Mouse (Mus musculus): ENCODE measurements at regions not wholly inside any gene's neighbourhood (a gene's known extent, or its start where the extent isn't known, plus 50 kb on each side); places are given as distances from the start of the nearest gene placed in this dataset.
A peak's percentile ranks its signal among the peaks of the same experiment; 100 is the strongest.
"Not testable (repeated sequence)": the region's sequence is repeated elsewhere in the genome, so short reads cannot be mapped to it uniquely, and the experiment has no call there.

DNA sequence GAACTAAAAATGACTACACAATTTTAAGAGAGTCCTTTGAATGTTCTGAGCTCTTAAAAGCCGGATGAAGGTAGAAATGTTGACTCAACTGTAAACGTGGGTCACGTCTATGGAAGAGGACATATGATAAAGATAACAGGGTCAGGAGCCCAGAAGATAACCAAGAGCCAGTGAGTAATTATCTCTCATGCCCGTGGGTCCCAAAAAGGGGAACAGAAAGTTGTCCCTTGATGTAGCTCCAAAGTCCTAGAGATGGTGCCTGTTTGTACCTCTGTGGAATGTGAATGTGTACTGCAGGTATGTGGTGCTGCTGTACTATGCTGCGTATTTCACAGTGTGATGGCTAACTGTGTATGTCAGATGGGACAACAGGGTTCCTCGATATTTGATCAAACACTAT, 479.1 kb downstream of the Gja1 start:
- peak; percentile 57 for ATAC-seq (replicated peaks; ENCODE audit: low read depth, poor library complexity, severe bottlenecking)

DNA sequence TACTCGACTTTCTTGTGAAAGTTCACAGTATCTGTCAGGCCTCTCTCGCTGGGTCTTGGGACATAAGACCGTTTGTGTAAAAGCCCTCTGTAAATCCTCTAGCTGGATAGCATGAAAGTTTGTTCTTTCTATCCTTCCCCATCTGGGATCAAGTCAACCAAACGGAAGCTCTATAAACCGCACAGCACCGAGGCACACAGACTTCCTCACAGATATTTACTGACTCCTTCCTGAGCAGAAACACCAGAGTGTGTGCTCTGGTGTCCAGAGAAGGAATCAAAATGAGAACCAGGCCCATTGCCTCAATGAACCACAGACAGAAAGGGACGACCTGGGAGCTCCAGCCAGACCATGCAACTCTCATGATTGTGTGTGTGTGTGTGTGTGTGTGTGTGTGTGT, 502.6 kb downstream of the Gja1 start:
- peak; percentile 96 for ATAC-seq (replicated peaks; ENCODE audit: low read depth, poor library complexity, severe bottlenecking)

DNA sequence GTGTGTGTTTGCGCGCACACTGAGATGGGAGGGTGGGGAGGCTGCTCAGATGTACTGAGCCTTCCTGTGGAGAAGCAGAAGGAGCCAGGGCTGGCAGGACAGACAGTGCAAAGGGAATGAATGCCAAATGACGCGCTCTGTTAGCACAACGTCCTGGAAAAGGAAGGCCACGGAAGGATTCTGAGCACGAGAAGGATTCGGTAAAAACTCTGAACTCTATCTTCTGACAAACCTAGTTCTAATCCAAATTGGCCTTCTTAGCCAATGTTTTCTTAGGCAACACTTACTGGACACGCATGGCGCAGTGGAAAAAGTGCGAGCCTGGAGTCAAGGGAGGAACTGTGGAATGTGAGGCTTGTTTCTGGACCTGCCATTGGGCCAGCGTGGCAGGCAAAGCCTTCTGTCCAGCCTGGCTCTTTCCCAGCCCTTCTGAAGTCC, 503.0 kb downstream of the Gja1 start:
- ATAC-seq (replicated peaks; ENCODE audit: low read depth, poor library complexity, severe bottlenecking): peak; percentile 39; the same call in 1 of the 2 replicates

DNA sequence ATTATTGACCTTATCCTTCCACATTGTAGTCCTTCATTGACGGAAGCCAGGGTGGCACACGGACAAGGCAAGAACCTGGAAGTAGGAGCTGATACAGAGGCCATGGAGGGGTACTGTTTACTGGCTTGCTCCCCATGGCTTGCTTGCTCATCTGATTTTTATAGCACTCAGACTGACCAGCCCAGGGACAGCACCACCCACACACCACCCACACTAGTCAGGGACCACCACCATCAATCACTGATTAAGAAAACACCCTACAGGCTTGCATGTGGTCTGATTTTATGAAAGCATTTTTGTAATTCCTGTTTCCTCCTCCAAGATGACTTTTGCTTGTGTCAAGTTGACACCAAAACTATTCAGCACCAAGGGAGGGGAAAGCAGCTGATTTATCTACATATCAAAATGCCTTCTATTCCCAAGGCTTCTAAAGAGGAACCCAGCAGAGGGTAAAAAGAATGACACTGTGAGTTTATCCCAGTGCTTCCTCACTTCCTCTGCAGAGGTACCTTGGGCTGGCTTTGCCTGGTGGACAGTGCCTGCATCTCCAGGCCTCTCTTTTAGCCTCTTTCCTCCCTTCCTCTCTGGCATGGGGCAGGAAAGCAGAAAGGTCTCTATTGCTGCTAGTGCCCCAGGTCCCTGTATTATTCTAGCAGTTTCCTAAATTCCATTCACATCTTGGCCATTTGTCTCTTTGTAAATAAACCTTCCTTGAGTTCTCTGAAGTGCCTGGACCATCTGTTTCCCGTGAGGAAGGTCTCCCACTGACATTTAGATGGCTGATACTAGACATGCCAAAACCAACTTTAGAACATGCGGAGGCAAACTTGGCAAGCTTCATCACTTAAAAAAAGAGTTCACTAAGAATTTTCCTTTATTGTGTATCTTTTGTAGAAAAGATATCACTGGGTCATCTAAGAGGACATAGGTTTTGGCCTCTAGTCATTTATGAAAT, 507.6 kb downstream of the Gja1 start:
- ATAC-seq (replicated peaks; ENCODE audit: low read depth, poor library complexity, severe bottlenecking): no peak; the same call in 1 of the 2 replicates

DNA sequence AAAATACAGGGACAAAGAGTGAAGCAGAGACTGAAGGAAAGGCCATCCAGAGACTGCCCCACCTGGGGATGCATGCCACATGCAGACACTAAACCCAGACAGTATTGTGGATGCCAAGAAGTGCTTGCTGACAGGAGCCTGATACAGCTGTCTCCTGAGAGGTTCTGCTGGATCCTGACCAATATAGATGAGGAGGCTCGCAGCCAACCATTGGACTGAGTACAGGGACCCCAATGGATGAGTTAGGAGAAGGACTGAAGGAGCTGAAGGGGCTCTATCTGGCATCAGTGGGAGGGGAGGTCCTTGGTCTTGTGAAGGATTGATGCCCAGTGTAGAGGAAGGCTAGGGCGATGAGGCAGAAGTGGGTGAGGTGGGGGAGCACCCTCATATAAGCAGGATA, 514.4 kb downstream of the Gja1 start:
- not testable (repeated sequence) for ATAC-seq (replicated peaks; ENCODE audit: low read depth, poor library complexity, severe bottlenecking)

DNA sequence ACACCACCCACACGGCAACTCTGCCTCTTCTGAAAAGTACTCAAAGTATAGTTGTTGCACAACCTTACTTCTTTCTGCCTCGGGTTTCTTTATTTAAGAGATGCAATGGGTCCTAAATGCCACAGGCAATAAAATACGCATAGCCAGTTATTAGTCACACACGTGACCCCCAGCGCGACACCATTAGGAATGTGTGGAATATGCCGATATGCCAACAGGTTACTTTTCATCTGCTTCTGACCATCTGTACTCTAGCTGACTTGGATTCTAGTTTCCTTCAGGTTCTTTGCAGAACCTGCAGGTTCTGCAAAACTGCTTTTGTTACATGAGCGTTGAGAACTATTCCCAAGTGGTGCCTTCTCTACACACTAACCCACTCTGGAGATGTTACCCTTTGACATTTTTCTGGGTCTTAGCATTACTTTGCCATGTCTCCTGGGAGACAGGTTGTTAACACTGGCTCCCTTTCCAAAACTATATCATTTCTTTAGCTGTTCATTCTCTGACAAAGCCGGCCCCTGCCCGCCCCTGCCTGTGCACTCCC, 515.6 kb downstream of the Gja1 start:
- no peak for ATAC-seq (replicated peaks; ENCODE audit: low read depth, poor library complexity, severe bottlenecking)

DNA sequence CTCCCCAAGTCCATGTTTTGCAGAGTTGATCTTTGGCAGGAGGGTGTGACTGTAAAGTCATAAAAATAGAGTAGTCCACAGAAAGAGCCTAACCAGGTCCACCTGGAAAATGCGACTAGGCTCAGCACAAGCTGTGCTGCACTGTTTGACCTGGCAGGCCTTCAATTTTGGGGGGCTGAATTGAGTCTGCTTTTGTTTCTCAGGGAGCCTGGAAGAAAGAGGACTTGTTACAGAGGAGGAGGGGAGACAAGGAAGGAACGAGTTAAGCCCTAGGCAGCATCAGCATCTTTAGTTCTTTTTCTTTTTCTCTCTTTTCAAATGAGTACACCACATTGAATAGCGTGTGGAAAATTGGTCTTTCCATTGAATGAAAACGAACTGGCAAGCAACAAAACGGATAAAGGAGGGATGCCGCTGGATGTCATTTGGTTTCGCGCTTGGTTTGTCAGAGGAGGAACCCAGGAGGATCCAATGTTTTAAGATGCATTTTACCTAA, 516.1 kb downstream of the Gja1 start:
- no peak for ATAC-seq (replicated peaks; ENCODE audit: low read depth, poor library complexity, severe bottlenecking)

DNA sequence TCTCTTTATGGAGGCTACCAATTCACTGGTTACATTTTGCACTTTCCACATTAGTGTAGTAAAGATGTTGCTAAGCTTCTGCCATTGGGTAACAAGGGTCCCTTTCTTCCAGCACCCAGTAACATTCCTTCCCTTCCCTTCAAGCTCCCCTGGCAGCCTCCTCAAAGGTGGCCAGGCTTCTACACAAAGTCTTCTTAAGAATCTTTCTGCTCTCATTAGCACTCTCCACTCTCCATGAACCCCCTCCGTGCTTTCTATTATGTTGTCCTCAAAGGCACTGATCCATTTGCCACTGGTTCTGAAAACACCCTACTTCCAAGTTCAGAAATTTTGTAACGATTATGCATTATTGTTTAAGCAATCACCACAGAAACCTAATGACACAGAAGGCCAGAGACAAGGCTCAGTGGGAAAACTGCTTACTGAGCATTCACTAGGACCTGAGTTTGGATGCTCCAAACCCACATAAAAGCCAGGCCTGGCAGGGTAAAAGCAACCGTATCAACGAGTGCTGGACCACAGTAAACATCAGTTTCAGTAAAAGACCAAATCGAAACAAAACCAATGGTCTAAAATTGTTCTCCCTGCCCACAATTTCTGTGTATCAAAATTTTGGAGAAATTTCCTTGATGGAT, 522.6 kb downstream of the Gja1 start:
- ATAC-seq (replicated peaks; ENCODE audit: low read depth, poor library complexity, severe bottlenecking): no peak

DNA sequence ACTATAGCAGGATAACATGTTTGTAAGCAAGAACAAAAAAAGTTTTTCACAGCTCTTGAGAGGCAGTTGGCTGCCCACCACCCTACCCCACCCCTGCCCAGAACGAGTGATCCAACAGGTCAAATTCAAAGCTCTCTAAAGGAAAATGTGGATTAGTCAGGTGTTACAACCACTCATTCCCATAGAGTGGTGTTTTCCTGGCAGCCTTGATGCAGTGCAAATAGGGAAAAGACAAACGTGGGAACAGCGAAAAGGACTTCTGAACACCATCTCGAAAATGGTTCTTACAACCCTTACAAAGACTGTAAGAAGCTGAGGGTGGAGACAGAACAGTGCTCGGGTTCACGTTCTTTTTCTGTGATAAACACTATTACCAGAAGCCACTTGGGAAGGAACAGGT, 523.8 kb downstream of the Gja1 start:
- no peak for ATAC-seq (replicated peaks; ENCODE audit: low read depth, poor library complexity, severe bottlenecking)

DNA sequence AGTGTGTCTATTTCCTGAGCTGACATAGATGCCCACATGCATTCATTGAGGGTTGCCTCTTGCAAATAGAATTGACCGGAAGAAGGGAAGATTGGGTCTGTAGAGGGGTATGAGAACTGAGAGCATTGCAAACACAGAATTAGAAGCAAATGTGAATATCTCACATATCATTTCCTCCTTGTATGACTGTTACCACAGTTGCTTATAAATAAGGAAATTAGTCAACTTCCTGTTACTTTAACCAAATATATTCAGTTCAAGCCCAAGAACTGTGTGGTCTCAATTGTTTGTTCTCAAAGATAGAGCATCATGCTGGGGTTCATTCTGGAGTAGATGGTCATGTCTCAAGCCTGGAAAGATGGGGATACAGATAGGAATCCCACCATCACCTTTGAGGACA, 535.6 kb downstream of the Gja1 start:
- peak; percentile 94 for ATAC-seq (replicated peaks; ENCODE audit: low read depth, poor library complexity, severe bottlenecking)

DNA sequence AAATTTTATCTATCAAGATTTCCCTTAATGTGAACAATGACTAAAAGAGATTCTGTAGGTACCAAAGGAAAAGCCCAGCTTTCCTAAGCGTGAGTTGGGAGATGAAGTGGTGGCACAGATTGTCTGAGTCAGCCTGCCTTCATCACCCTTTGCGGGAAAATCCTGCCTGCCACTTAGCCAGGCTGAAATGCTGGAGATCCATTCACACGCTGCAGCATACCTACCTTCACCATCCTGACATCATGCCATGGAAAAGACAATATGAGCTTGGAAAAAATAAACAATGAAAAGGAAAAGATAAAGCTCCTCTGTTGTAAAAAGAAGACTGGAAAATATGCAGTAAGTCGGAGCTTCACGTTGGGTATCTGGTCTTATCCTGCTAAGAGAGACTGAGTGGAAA, 537.0 kb downstream of the Gja1 start:
- no peak for ATAC-seq (replicated peaks; ENCODE audit: low read depth, poor library complexity, severe bottlenecking)

DNA sequence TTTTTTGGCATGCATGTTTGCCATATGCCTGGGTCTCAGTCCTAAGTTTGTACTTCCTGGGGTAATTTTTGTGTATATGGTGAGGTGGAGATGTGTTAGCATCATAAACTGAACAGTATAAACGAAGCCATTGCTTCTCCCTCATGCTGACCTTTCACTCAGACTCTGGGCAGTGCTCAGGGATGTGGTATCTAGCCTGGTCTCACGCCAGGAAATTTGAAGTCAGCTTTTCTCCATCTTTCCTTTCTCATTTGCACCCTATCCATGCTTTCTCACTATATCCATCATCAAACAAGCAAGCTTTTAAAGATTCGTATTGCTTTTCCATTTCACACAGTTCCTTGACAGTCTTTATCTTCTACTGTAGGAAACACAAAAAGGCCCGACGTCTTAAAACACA, 541.3 kb downstream of the Gja1 start:
- ATAC-seq (replicated peaks; ENCODE audit: low read depth, poor library complexity, severe bottlenecking): no peak

DNA sequence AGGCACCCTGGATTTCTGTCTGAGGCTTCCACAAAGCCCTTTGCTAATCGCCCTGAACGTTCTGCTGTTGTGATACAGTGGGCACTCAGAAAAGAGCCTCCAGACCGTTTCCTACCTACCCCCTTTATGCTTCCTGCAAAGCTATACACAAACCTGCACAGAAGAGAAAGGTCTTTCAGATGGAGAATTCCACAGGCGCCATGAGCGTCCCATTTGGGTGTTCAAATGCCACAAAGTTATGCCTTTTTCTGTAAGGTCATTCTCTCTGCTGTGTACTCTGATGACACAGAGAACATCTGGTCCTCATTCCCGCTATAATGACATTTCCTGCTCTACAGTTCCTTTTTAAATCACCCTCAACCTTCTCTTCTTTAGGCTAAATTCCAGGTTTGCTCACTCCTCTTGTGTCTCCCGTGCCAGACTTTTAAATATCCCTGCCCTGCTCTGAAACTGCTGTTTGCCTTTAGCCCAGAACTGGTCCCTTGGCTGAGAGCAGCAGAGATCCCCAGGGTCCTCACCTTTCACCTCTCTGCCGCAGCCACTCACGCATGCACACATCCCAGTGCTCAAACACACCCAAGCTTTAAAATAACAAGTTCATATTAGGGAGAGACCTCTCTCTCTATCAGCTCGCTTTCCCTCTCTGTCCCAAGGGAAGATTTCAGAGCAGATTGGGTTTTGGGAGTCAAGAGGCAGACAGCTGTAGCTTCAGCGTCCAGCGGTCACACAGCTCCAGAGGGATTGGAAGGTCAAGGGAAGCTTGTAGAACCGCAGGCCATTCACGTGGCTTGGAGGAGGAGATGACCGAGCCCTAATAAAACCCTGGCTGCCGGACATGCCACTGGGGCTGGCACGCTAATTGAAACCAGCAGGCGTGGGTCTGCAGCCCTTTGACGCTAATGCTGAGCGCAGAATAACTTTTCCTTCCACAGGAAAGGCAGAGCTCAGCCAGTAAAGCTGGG, 543.9 kb downstream of the Gja1 start:
- ATAC-seq (replicated peaks; ENCODE audit: low read depth, poor library complexity, severe bottlenecking): no peak

DNA sequence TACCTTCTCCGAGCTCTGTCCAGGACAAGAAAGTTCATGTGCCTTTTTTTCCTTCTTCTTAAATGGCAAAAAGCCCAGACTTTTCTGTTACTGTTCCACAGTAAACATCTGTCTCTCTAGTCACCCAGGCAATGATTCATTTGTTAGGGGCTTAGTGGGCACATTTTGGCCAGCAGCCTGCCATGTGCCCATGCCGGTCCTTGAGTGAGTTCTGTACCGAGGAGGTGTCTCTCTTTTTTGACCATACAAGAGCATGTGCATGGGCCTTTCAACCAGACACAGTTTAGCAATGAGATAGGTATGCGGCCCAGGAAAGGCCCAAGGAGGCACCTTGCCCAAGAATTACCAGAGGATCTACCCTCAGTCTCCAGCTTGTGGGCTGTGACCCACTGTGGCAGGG, 551.0 kb upstream of the Hsf2 start:
- ATAC-seq (replicated peaks; ENCODE audit: low read depth, poor library complexity, severe bottlenecking): no peak

DNA sequence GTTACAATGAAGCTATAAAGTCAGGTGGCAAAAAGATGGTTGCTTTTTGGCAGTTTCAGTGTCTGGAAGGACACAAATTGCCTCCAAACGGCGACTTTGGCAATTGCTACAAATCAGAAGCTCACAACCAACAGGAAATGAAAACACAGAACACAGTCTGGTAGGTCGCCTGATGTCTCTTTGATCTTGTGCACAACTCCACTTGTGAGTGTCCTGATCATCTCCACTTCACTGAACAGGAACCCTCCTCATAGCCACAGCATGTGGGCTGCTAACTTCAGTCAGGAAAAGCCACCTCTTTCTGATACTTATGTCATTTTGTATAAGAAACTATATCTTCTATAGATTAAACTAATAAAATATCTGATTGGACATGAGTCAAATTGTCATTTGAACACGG, 544.2 kb upstream of the Hsf2 start:
- no peak for ATAC-seq (replicated peaks; ENCODE audit: low read depth, poor library complexity, severe bottlenecking)

DNA sequence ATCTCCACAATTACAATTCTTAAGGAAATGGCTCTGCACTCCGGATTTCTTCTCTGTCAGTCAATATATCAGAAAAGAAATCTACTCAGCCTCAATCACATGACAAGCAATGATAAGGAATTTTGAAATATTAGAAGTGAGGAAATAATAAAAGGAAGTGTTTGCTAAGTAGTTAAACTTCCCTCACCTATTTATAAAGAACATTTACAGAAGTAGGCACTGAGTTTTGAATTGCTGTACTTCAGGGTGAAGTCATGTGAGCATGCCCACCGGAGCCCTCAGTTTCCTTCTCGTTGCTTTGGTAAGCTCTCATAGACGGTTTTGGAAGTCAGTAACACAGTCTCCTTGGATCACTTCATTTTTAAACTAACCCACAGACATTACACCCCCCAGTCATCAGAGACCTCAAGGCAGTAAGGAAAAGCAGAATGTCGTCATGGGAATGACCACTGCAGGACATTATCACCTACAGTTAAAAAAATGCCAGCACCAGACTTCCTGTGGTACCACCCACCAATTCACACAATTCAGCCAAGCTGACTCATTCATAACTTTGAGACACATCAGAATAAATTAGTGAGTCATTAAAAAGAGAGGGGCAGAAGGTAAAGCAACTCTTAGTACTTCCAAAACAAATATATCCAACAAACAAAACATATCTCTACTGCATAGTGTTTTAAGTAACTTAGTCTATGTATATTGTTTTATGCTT, 541.6 kb upstream of the Hsf2 start:
- no peak for ATAC-seq (replicated peaks; ENCODE audit: low read depth, poor library complexity, severe bottlenecking)

DNA sequence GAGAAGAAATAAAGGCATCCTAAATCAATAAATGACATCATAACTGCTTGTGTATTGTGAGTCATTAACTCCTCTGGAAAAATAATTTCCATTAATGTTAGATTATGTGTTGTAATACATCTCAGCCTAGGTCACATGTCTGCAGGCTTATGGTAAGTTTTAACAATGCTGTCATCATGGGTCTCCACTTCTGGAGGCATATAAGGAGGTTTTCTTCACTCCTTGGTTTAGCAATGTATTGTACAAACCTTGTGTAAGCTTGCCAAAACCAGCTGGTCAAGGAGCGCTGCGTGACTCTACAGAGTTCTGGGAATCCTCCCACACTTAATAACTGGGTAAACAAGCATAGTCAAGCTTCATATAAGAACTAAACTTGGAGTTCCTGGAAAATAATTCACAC, 529.5 kb upstream of the Hsf2 start:
- ATAC-seq (replicated peaks; ENCODE audit: low read depth, poor library complexity, severe bottlenecking): no peak

DNA sequence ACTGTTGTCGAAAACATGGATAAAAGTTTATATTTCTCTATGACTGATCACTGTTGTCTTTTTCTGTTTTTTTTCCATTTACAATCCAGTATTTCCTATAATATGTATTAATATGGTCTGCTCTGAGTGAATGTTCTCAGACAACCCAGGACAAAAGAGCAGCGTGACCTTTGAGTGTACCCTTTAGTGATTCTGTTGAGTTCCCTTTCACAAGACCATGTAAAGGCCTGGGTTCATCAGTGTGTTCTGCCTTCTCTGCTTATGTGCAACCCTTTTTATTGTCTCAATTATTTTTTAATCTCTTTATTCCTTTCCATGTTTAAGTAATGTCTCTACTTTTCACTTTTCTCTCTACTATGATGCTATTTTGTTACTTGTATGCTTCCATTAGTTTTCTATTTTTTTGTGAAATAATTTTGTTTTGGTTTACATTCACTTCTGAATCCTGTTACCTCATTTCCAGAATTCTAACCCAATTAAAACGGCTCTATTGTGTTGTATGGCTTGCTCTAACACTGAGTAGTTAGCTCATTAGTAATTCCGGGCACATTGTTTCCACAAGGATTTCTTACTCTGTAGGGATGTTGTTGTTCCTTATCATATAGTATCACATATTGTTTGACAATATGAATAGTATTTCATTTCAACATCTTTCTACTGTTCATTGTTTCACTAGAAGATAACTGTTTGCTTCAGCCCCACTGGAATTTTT, 523.9 kb upstream of the Hsf2 start:
- ATAC-seq (replicated peaks; ENCODE audit: low read depth, poor library complexity, severe bottlenecking): no peak

DNA sequence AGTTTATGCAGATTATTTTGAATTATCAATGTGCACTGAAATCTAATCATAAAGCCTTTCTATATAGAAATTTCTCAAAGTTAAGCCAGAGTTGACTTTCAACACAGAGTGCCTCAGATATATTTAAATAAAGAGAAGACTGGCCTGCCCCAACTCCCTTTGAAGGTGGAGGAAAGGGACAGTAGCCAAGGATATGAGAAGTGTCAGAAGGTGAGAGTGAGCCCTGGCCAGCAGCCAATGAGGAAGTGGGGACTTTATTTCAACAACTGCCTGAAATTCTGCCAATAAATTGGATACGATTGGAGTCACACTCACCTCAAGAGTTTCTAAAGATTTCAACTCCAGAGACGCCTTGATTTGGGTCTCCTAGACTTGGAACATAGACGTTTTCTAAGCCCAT, 523.0 kb upstream of the Hsf2 start:
- ATAC-seq (replicated peaks; ENCODE audit: low read depth, poor library complexity, severe bottlenecking): 0 out of 2 replicates have a peak, but pooled peaks have one; percentile 36

Data from common myeloid progenitor, adult 5-6 weeks (primary cell).